Mouse (Mus musculus): Measurements from ENCODE around the gene Sorl1. TPM values are rescaled to one million over a fixed set of nuclear protein-coding genes. Genes with fewer than 3 reads are reported as not detected.

Gene Sorl1
- polyA plus RNA-seq, 1 experiment from 2014 or later = 21.4 TPM

- no peaks in the 10 kb centered on the region for H3K27me3 ChIP-seq (ENCODE audit: control insufficient read depth, insufficient read depth, low read length)
- DNase-seq (ENCODE audit: low spot score) (peak; percentile 67), ATAC-seq (ENCODE audit: low FRiP score) (peak; percentile 79)
- 49% methylated on average over 20 of the region's 20 CpGs for WGBS
- H3K4me3 ChIP-seq (replicated peaks; ENCODE audit: low read length) = no peak overlapping the region
- H3K27ac ChIP-seq = peak overlapping the region; percentile 73; the same call in 1 of the 2 replicates
- H3K9me3 ChIP-seq (ENCODE audit: control insufficient read depth, low read length) = 0 out of 2 replicates have a peak, but pooled peaks cover 3% of the 10 kb centered on the region
- no peaks in the 10 kb centered on the region for H3K36me3 ChIP-seq (replicated peaks; ENCODE audit: control insufficient read depth, insufficient read depth)
- H3K4me1 ChIP-seq (replicated peaks; ENCODE audit: control insufficient read depth, insufficient read depth, low read length) = peaks cover 22% of the 10 kb centered on the region; the same call in 1 of the 2 replicates
- H3K4me2 ChIP-seq (replicated peaks) = no peak overlapping the region
- no peak overlapping the region for H3K9ac ChIP-seq
Measured at GRCm38 (mm10) chr9:42054339-42055272, 69.5 kb downstream of the Sorl1 start.

GRCm38 (mm10) chr9:42053591-42054190, 70.4 kb downstream of the Sorl1 start:
- DNase-seq (ENCODE audit: low spot score) (no peak), ATAC-seq (ENCODE audit: low FRiP score) (0 out of 2 replicates have a peak, but pooled peaks have one; percentile 39)
- Histone ChIP-seq H3K27ac (no peak overlapping the region; the same call in 1 of the 2 replicates), H3K4me1 (replicated peaks; ENCODE audit: control insufficient read depth, insufficient read depth, low read length) (peaks cover 22% of the 10 kb centered on the region; the same call in 1 of the 2 replicates), H3K4me2 (replicated peaks) (no peak overlapping the region), H3K9me3 (ENCODE audit: control insufficient read depth, low read length) (0 out of 2 replicates have a peak, but pooled peaks cover 3% of the 10 kb centered on the region), H3K9ac (no peak overlapping the region), H3K36me3 (replicated peaks; ENCODE audit: control insufficient read depth, insufficient read depth) (no peaks in the 10 kb centered on the region), H3K27me3 (ENCODE audit: control insufficient read depth, insufficient read depth, low read length) (no peaks in the 10 kb centered on the region), H3K4me3 (replicated peaks; ENCODE audit: low read length) (no peak overlapping the region)
- 55% methylated on average over 12 of the region's 12 CpGs for WGBS

- Histone ChIP-seq H3K27me3 (ENCODE audit: control insufficient read depth, insufficient read depth, low read length) (no peaks in the 10 kb centered on the region), H3K36me3 (replicated peaks; ENCODE audit: control insufficient read depth, insufficient read depth) (no peaks in the 10 kb centered on the region), H3K4me1 (replicated peaks; ENCODE audit: control insufficient read depth, insufficient read depth, low read length) (peaks cover 26% of the 10 kb centered on the region; the same call in 1 of the 2 replicates), H3K9me3 (ENCODE audit: control insufficient read depth, low read length) (0 out of 2 replicates have a peak, but pooled peaks cover 3% of the 10 kb centered on the region), H3K4me2 (replicated peaks) (no peak overlapping the region), H3K9ac (peak overlapping the region; percentile 11; the same call in 1 of the 2 replicates), H3K27ac (no peak overlapping the region), H3K4me3 (replicated peaks; ENCODE audit: low read length) (no peak overlapping the region)
- ATAC-seq (ENCODE audit: low FRiP score) (no peak), DNase-seq (ENCODE audit: low spot score) (no peak)
- WGBS = 66% methylated on average over 12 of the region's 12 CpGs
Measured at GRCm38 (mm10) chr9:42052713-42053356, 71.3 kb downstream of the Sorl1 start.

GRCm38 (mm10) chr9:42048542-42048941, 75.6 kb downstream of the Sorl1 start:
- Histone ChIP-seq H3K9ac (no peak overlapping the region), H3K4me1 (replicated peaks; ENCODE audit: control insufficient read depth, insufficient read depth, low read length) (0 out of 2 replicates have a peak, but pooled peaks cover 9% of the 10 kb centered on the region), H3K36me3 (replicated peaks; ENCODE audit: control insufficient read depth, insufficient read depth) (peaks cover 14% of the 10 kb centered on the region), H3K4me3 (replicated peaks; ENCODE audit: low read length) (no peak overlapping the region), H3K4me2 (replicated peaks) (no peak overlapping the region), H3K27me3 (ENCODE audit: control insufficient read depth, insufficient read depth, low read length) (no peaks in the 10 kb centered on the region), H3K9me3 (ENCODE audit: control insufficient read depth, low read length) (0 out of 2 replicates have a peak, but pooled peaks cover 3% of the 10 kb centered on the region), H3K27ac (no peak overlapping the region; the same call in 1 of the 2 replicates)
- ATAC-seq (ENCODE audit: low FRiP score) (no peak), DNase-seq (ENCODE audit: low spot score) (no peak)
- 55% methylated on average over 2 of the region's 2 CpGs for WGBS

- no peak for ATAC-seq (ENCODE audit: low FRiP score)
- WGBS = 55% methylated on average over 5 of the region's 5 CpGs
Measured at GRCm38 (mm10) chr9:42047786-42048185, 76.3 kb downstream of the Sorl1 start.

GRCm38 (mm10) chr9:42046248-42046647, 77.8 kb downstream of the Sorl1 start:
- DNase-seq (ENCODE audit: low spot score) = no peak
- Histone ChIP-seq H3K4me3 (replicated peaks; ENCODE audit: low read length) (no peak overlapping the region), H3K9ac (no peak overlapping the region), H3K27ac (no peak overlapping the region), H3K36me3 (replicated peaks; ENCODE audit: control insufficient read depth, insufficient read depth) (peaks cover 24% of the 10 kb centered on the region), H3K27me3 (ENCODE audit: control insufficient read depth, insufficient read depth, low read length) (no peaks in the 10 kb centered on the region), H3K9me3 (ENCODE audit: control insufficient read depth, low read length) (0 out of 2 replicates have a peak, but pooled peaks cover 3% of the 10 kb centered on the region), H3K4me2 (replicated peaks) (no peak overlapping the region), H3K4me1 (replicated peaks; ENCODE audit: control insufficient read depth, insufficient read depth, low read length) (0 out of 2 replicates have a peak, but pooled peaks cover 4% of the 10 kb centered on the region)
- no peak for ATAC-seq (ENCODE audit: low FRiP score)
- 94% methylated on average over 11 of the region's 11 CpGs for WGBS

More at GRCm38 (mm10) chr9:42047786-42048185, 76.3 kb downstream of the Sorl1 start:
- no peak overlapping the region for H3K27ac ChIP-seq
- H3K27me3 ChIP-seq (ENCODE audit: control insufficient read depth, insufficient read depth, low read length) = no peaks in the 10 kb centered on the region
- DNase-seq (ENCODE audit: low spot score) = no peak
- H3K9ac ChIP-seq = no peak overlapping the region
- no peak overlapping the region for H3K4me2 ChIP-seq (replicated peaks)
- H3K36me3 ChIP-seq (replicated peaks; ENCODE audit: control insufficient read depth, insufficient read depth) = peaks cover 20% of the 10 kb centered on the region
- no peak overlapping the region for H3K4me3 ChIP-seq (replicated peaks; ENCODE audit: low read length)
- 0 out of 2 replicates have a peak, but pooled peaks cover 3% of the 10 kb centered on the region for H3K9me3 ChIP-seq (ENCODE audit: control insufficient read depth, low read length)
- 0 out of 2 replicates have a peak, but pooled peaks cover 4% of the 10 kb centered on the region for H3K4me1 ChIP-seq (replicated peaks; ENCODE audit: control insufficient read depth, insufficient read depth, low read length)

- H3K4me1 ChIP-seq (replicated peaks; ENCODE audit: control insufficient read depth, insufficient read depth, low read length) = 0 out of 2 replicates have a peak, but pooled peaks cover 4% of the 10 kb centered on the region
- ATAC-seq (ENCODE audit: low FRiP score) = no peak
- WGBS = 93% methylated on average over 8 of the region's 8 CpGs
- no peak overlapping the region for H3K27ac ChIP-seq
- H3K27me3 ChIP-seq (ENCODE audit: control insufficient read depth, insufficient read depth, low read length) = no peaks in the 10 kb centered on the region
- H3K4me2 ChIP-seq (replicated peaks) = no peak overlapping the region
- peaks cover 24% of the 10 kb centered on the region for H3K36me3 ChIP-seq (replicated peaks; ENCODE audit: control insufficient read depth, insufficient read depth)
- no peak for DNase-seq (ENCODE audit: low spot score)
- no peak overlapping the region for H3K4me3 ChIP-seq (replicated peaks; ENCODE audit: low read length)
- H3K9ac ChIP-seq = no peak overlapping the region
- H3K9me3 ChIP-seq (ENCODE audit: control insufficient read depth, low read length) = no peaks in the 10 kb centered on the region
Measured at GRCm38 (mm10) chr9:42044651-42045050, 79.4 kb downstream of the Sorl1 start.

GRCm38 (mm10) chr9:42043934-42044333, 80.2 kb downstream of the Sorl1 start:
- no peak overlapping the region for H3K27ac ChIP-seq
- H3K4me1 ChIP-seq (replicated peaks; ENCODE audit: control insufficient read depth, insufficient read depth, low read length) = peaks cover 10% of the 10 kb centered on the region; the same call in 1 of the 2 replicates
- no peaks in the 10 kb centered on the region for H3K27me3 ChIP-seq (ENCODE audit: control insufficient read depth, insufficient read depth, low read length)
- no peaks in the 10 kb centered on the region for H3K9me3 ChIP-seq (ENCODE audit: control insufficient read depth, low read length)
- 91% methylated on average over 8 of the region's 8 CpGs for WGBS
- ATAC-seq (ENCODE audit: low FRiP score) = no peak
- peaks cover 24% of the 10 kb centered on the region for H3K36me3 ChIP-seq (replicated peaks; ENCODE audit: control insufficient read depth, insufficient read depth)
- H3K4me3 ChIP-seq (replicated peaks; ENCODE audit: low read length) = no peak overlapping the region
- no peak overlapping the region for H3K9ac ChIP-seq
- DNase-seq (ENCODE audit: low spot score) = no peak
- no peak overlapping the region for H3K4me2 ChIP-seq (replicated peaks)

Measured in hindbrain, embryonic 14.5 days (tissue).